Mouse (Mus musculus) lung, adult 2 months (tissue): ENCODE results near the gene Ccni.

Experiments used
- CTCF ChIP-seq: fragments of 200-500 bp; IDR thresholded peaks from 2 replicates; pipeline ENCODE4 v1.5.1; 2011; ENCODE audit warnings: mild to moderate bottlenecking, low read length, control low read depth; ENCODE audit not compliant: insufficient read depth
- POLR2A ChIP-seq: fragments of 200-500 bp; IDR thresholded peaks from 2 replicates; pipeline ENCODE4 v1.6.1; 2011; ENCODE audit warnings: low read depth, mild to moderate bottlenecking, control low read depth, low read length, borderline replicate concordance; ENCODE audit errors: extremely low read depth

GRCm38 (mm10) chr5:93239590-93240544 lies 33.6 kb upstream of the Ccni start:
- TF ChIP-seq CTCF (no peak), POLR2A (no peak)
